Mouse (Mus musculus) midbrain, embryonic 13.5 days (tissue): Measurements from ENCODE around the gene Gstt4. TPM values are rescaled to one million over a fixed set of nuclear protein-coding genes. Genes with fewer than 3 reads are reported as not detected.

Experiments
- ATAC-seq: fragments of 200-750 bp; cut with Nextera tagmentation; 2 replicates; pipeline ENCODE4 v1.8.0; 2017; ENCODE audit warnings: mild to moderate bottlenecking, moderate TSS enrichment, moderate library complexity
- H3K27ac ChIP-seq: fragments of 300-500 bp; sonication (generic); 2 replicates; pipeline ENCODE4 v1.5.1; 2015; ENCODE audit warnings: inconsistent platforms, mild to moderate bottlenecking, moderate library complexity
- H3K27me3 ChIP-seq: fragments of 300-500 bp; sonication (generic); 2 replicates; pipeline ENCODE4 v1.6.1; 2015; ENCODE audit warnings: mild to moderate bottlenecking, inconsistent platforms
- H3K36me3 ChIP-seq: fragments of 300-500 bp; sonication (generic); 2 replicates; pipeline ENCODE4 v1.6.1; 2015; ENCODE audit warnings: mild to moderate bottlenecking, inconsistent platforms
- H3K4me1 ChIP-seq: fragments of 300-500 bp; sonication (generic); replicated peaks from 2 replicates; pipeline ENCODE4 v1.6.1; 2015; ENCODE audit warnings: inconsistent platforms
- H3K4me2 ChIP-seq: fragments of 300-500 bp; sonication (generic); replicated peaks from 2 replicates; pipeline ENCODE4 v1.6.1; 2015; ENCODE audit warnings: moderate library complexity, mild to moderate bottlenecking, inconsistent platforms
- H3K4me3 ChIP-seq: fragments of 300-500 bp; sonication (generic); replicated peaks from 2 replicates; pipeline ENCODE4 v1.5.1; 2015; ENCODE audit warnings: mild to moderate bottlenecking, inconsistent platforms
- H3K9ac ChIP-seq: fragments of 300-500 bp; sonication (generic); replicated peaks from 2 replicates; pipeline ENCODE4 v1.6.1; 2015; ENCODE audit warnings: mild to moderate bottlenecking, inconsistent platforms
- H3K9me3 ChIP-seq: fragments of 300-500 bp; sonication (generic); 2 replicates; pipeline ENCODE4 v1.6.1; 2016; ENCODE audit warnings: mild to moderate bottlenecking, inconsistent platforms
- WGBS: fragments of 180-500 bp; shearing (Covaris S2); methylation state at CpG from one replicate; pipeline ENCODE4 v1.1.7; 2015; 5-methylcytosine and 5-hydroxymethylcytosine counted together
- polyA plus RNA-seq: library from polyadenylated mRNA; unstranded; fragments of >200 nt; fragmentation: Nextera tagmentation; extraction: Ambion mirVana; gene quantifications from 2 replicates; pipeline ENCODE4 v1.2.1, GENCODE M21; 2015

Gene Gstt4
- polyA plus RNA-seq, 1 experiment from 2014 or later: not detected

DNA sequence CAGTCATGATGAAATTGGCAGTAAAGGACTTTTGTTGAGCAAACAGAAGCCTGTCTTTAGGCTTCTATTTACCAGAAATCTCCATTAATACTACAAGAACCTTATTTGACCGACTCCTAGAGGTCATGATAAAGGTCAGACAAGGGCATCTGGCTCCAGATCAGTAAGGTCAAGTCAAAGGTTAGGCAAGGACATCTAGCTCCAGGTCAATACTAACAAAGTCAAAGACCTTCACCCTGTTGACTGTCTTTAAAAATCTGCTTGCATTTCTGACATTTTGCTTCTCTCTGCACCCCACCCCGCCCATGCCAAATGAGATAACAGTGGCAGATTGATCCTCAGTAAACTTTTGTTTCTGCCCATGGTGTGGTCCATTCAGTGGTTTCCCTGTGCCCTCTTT lies 18.1 kb downstream of the Gstt4 start:
- no peaks in the 10 kb centered on the region for H3K36me3 ChIP-seq
- H3K4me1 ChIP-seq: no peaks in the 10 kb centered on the region
- no peaks in the 10 kb centered on the region for H3K9me3 ChIP-seq
- no peak overlapping the region for H3K27ac ChIP-seq
- no peak overlapping the region for H3K9ac ChIP-seq
- H3K4me2 ChIP-seq: no peak overlapping the region
- WGBS: 78% methylated on average over 2 of the region's 2 CpGs
- H3K4me3 ChIP-seq: no peak overlapping the region
- ATAC-seq: no peak
- no peaks in the 10 kb centered on the region; the same call in 1 of the 2 replicates for H3K27me3 ChIP-seq

DNA sequence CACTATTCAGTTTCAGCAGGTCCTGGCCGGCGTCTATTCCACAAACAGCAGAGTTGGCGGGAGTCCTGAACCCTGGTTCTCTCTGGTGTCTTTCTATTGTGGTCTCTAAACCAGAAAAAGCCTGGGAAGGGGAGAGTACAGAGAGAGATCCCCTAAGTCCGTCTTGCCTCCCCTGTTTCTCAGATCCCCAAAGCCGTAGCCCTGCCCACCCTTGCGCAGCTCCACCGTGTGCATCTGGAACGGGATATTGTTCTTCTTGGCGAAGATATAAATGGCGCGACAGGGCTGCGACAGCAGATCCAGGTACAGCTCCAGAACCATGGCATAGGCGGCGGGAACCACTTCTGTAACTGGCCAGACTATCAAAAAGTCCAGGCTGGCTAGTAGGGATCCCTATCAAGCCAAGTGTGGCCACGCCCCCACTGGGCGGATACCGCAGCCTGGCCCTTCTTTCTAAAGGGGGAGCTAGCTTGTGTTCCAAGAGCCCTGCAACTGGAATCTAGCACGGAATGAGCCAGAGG lies 24.1 kb downstream of the Gstt4 start, which contains the start of gene Gstt1:
TSS of gene Gstt1 (minus strand) at position 409 of the 521 bp plus-strand sequence.
- H3K9ac ChIP-seq: peak within 1 kb of the TSS; percentile 50
- peaks cover 15% of the 10 kb centered on the region for H3K4me1 ChIP-seq
- H3K4me2 ChIP-seq: peak within 1 kb of the TSS; percentile 66
- H3K27me3 ChIP-seq: peaks cover 6% of the 10 kb centered on the region; the same call in 1 of the 2 replicates
- H3K36me3 ChIP-seq: no peaks in the 10 kb centered on the region
- H3K27ac ChIP-seq: no peak within 1 kb of the TSS
- peak within 1 kb of the TSS; percentile 41 for H3K4me3 ChIP-seq
- WGBS: 1% methylated on average over 18 of the region's 18 CpGs
- no peaks in the 10 kb centered on the region for H3K9me3 ChIP-seq
- peak; percentile 53 for ATAC-seq

DNA sequence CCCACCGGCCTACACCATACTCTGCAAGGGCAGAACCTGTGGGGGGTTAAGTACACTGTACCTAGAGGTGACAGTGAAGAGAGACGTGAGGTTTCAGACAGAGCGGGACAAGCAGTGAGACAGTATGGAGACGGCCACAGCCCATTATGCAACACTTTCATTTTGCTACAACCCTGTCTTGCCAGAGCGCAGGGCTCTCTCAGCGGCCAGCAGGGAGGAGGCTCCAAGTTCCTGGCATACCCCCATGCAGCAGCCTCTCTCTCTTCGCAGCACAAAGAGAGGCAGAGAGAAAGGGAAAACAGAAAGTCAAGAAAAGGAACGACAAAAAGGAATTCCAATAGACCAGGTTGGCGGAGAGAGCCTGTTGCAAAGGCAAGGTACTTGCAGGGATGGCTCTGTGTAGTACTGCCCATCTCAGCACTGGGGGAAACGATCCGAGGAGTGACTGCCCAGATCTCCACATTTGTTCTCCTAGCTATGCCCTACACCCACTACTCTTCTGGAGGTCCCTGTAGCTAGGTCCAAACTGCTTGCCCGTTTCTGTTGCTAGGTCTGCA lies 24.6 kb downstream of the Gstt4 start:
- peak overlapping the region; percentile 66 for H3K4me2 ChIP-seq
- no peaks in the 10 kb centered on the region for H3K36me3 ChIP-seq
- H3K4me1 ChIP-seq: peaks cover 15% of the 10 kb centered on the region
- H3K27me3 ChIP-seq: peaks cover 6% of the 10 kb centered on the region; the same call in 1 of the 2 replicates
- 3% methylated on average over 12 of the region's 12 CpGs for WGBS
- H3K9me3 ChIP-seq: no peaks in the 10 kb centered on the region
- peak overlapping the region; percentile 41 for H3K4me3 ChIP-seq
- ATAC-seq: peak; percentile 77
- H3K9ac ChIP-seq: peak overlapping the region; percentile 50
- H3K27ac ChIP-seq: no peak overlapping the region

DNA sequence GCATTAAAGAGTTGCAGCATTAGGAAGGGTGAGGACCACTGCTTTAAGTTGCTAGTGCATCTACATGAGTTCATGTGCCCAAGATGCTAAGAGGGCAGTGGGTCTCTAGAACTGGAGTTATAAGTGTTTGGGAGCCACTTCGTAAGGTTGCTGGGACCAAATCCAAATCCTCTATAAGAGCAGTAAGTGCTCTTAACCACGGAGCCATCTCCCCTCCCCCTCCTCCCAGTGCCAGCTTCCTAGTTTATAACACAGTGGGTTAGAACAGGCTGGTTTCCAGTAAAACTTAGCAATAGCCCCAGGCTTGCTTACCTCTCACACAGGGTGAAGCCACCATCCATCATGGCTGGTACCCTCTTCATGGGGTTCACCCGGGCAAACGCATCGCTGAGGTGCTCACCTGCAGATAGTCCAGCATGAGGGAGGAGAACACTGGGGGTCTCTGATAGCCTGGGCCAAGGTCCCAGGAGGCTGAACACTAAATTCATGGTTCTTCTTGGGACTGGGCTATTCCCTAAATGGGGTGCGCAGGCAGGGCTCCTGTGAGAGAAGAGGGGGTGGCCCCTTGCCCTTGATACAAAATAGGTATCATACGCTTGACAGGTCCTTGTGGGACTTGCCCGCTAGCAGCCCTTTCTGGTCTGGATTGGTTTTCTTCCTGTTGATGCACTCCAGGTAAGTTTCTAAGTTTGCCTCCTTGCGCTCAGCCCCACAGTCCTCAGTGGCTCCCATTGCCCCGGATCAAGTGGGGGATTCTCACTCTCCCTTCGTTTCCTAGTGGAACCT lies 25.4 kb downstream of the Gstt4 start:
- WGBS: 49% methylated on average over 11 of the region's 11 CpGs
- H3K4me1 ChIP-seq: peaks cover 15% of the 10 kb centered on the region
- H3K4me2 ChIP-seq: peak overlapping the region; percentile 66
- H3K36me3 ChIP-seq: no peaks in the 10 kb centered on the region
- H3K9me3 ChIP-seq: no peaks in the 10 kb centered on the region
- H3K9ac ChIP-seq: no peak overlapping the region
- peaks cover 6% of the 10 kb centered on the region; the same call in 1 of the 2 replicates for H3K27me3 ChIP-seq
- H3K27ac ChIP-seq: no peak overlapping the region
- no peak for ATAC-seq
- peak overlapping the region; percentile 41 for H3K4me3 ChIP-seq

DNA sequence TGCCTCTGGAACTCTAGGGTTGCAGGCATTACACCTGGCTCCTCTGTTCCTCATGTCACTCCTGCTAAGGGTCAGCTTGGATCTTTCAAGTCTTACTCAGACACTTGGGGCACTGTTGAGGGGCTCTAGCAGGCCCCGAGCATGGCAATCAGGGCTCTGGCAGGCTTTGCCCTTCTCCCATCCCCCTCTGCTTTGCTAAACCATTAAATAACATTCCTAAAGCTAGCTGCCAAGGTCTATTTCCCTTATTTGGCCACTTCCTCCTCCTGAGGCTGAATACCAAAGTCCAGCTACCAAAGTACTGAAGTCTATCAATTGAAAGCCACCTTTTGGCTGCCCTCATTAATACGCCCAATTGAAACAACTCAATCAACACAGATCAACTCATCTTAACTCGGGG lies 27.5 kb downstream of the Gstt4 start:
- peaks cover 6% of the 10 kb centered on the region; the same call in 1 of the 2 replicates for H3K27me3 ChIP-seq
- 25% methylated on average over 3 of the region's 3 CpGs for WGBS
- no peaks in the 10 kb centered on the region for H3K9me3 ChIP-seq
- no peaks in the 10 kb centered on the region for H3K36me3 ChIP-seq
- H3K27ac ChIP-seq: no peak overlapping the region
- no peak overlapping the region for H3K9ac ChIP-seq
- peaks cover 18% of the 10 kb centered on the region for H3K4me1 ChIP-seq
- H3K4me2 ChIP-seq: no peak overlapping the region
- ATAC-seq: no peak
- no peak overlapping the region for H3K4me3 ChIP-seq

DNA sequence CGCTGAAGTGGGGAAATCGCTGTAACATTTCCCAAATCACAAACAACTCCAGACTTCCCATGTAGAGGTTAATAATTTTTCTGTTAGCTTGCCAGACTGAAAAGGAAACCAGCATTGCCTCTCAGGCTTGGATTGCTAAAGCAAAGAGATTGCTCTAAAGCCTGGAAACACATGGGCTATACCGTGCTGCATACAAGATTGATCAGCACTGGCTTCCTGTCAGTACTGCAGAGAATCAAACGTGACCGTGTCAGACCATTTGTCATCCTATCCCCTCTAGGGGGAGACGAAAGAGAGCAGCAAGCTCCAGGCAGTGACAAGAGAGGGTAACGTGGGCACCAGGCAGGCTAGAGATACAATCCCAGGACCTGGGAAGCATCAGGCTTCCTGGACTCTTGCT lies 31.6 kb downstream of the Gstt4 start:
- no peak overlapping the region for H3K9ac ChIP-seq
- WGBS: 24% methylated on average over 7 of the region's 7 CpGs

DNA sequence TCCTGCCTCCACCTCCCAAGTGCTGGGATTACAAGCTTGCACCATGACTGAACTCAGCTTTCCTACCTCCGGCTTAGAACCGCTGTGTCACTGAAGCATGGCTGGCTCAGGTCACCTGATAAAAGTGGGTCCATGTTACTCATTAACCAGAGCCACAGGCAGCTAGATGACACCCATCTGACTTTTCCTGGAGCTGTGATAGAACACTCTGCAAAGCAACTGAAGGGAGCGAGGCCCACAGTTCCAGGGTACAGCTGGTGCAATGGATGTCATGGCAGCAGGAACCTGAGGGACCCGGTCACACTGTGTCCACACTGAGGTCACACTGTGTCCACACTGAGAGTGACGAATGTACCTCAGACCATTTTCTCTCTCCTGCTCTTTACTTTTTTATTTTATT lies 32.5 kb downstream of the Gstt4 start:
- Histone ChIP-seq H3K9me3 (no peaks in the 10 kb centered on the region), H3K36me3 (no peaks in the 10 kb centered on the region)

More for the DNA sequence above, 31.6 kb downstream of the Gstt4 start:
- H3K4me2 ChIP-seq: no peak overlapping the region
- no peaks in the 10 kb centered on the region for H3K27me3 ChIP-seq
- no peaks in the 10 kb centered on the region for H3K36me3 ChIP-seq
- no peaks in the 10 kb centered on the region for H3K9me3 ChIP-seq
- no peak overlapping the region for H3K27ac ChIP-seq
- 0 out of 2 replicates have a peak, but pooled peaks cover 3% of the 10 kb centered on the region for H3K4me1 ChIP-seq
- ATAC-seq: no peak
- no peak overlapping the region for H3K4me3 ChIP-seq

DNA sequence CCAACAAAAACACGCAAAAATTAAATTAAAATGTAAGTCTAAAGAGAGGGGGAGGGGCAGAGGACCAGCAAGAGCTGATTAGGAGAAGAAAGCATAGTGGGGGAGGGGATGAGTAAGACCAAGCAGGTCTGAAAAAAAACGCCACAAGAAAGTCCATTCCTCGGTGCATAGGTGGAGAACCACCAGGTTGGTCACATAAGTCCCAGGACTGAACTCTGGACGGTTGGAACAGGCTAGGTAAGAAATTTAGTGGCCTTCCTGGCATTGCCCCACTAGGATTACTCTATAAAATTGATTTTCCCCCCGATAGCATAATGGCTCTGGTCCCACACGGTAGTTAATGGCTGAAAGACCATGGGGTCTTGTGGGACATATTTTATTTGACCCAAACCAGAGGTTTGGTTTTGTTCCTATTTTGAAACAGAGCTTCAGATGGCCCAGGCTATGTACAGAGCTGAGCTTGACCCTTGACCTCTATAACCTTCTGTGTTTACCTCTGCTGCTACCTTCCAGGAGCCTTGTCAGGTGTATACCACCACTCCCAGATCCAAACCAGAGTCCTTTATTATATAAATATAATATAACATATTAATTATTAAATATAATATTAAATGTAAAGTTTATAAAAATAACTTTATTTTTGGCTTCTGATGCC lies 33.1 kb downstream of the Gstt4 start:
- H3K4me2 ChIP-seq: no peak overlapping the region
- 85% methylated on average over 6 of the region's 6 CpGs for WGBS
- no peak overlapping the region for H3K27ac ChIP-seq
- H3K9me3 ChIP-seq: no peaks in the 10 kb centered on the region
- H3K4me3 ChIP-seq: no peak overlapping the region
- no peaks in the 10 kb centered on the region for H3K36me3 ChIP-seq
- H3K9ac ChIP-seq: no peak overlapping the region
- H3K4me1 ChIP-seq: 0 out of 2 replicates have a peak, but pooled peaks cover 3% of the 10 kb centered on the region
- no peak for ATAC-seq
- no peaks in the 10 kb centered on the region for H3K27me3 ChIP-seq

More for the DNA sequence above, 32.5 kb downstream of the Gstt4 start:
- no peak overlapping the region for H3K4me2 ChIP-seq
- no peak overlapping the region for H3K27ac ChIP-seq
- H3K9ac ChIP-seq: no peak overlapping the region
- H3K4me1 ChIP-seq: 0 out of 2 replicates have a peak, but pooled peaks cover 3% of the 10 kb centered on the region
- 95% methylated on average over 5 of the region's 5 CpGs for WGBS
- ATAC-seq: no peak
- no peaks in the 10 kb centered on the region for H3K27me3 ChIP-seq
- H3K4me3 ChIP-seq: no peak overlapping the region

DNA sequence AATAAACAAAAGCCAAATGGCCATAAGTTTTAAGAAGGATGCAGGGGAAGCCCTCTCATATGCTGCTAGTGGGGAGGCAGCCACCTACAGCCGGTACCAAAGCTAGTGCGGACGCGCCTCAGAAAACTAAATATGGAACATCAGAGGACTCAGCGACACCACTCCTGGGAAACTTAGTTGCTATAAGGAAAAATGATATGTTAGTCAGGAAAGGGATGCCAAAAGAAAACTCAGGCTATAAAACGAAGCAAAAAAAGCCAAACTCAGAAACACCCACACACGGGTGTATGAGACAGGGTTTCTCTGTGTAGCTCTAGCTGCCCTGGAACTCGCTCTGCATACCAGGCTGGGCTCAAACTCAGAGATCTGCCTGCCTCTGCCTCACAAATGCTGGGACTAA lies 34.1 kb downstream of the Gstt4 start:
- Histone ChIP-seq H3K4me3 (no peak overlapping the region), H3K4me1 (0 out of 2 replicates have a peak, but pooled peaks cover 3% of the 10 kb centered on the region), H3K9ac (no peak overlapping the region), H3K9me3 (no peaks in the 10 kb centered on the region), H3K27ac (no peak overlapping the region), H3K4me2 (no peak overlapping the region), H3K36me3 (no peaks in the 10 kb centered on the region), H3K27me3 (no peaks in the 10 kb centered on the region)
- WGBS: 96% methylated on average over 8 of the region's 8 CpGs
- no peak for ATAC-seq

DNA sequence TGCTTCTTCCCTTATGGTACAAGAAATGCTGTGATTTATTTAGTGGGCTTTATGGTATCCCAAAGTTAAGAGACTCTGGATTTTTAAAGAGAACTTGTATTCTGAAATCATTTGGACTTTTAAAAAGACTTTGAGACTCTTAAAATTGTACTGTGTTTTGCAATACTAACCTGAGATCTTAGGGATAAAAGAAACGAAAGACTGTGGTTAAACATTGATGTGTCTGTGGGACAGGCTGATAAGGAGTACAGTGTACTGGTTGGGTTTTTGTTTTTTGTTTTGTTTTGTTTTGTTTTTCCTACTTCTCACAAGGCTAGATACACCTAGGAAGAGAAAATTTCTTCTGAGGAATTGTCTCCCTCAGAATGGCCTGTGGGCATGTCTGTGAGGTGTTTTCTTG lies 36.9 kb downstream of the Gstt4 start:
- Histone ChIP-seq H3K9ac (no peak overlapping the region), H3K4me2 (no peak overlapping the region), H3K4me3 (no peak overlapping the region), H3K27me3 (peaks cover 24% of the 10 kb centered on the region), H3K27ac (no peak overlapping the region), H3K9me3 (no peaks in the 10 kb centered on the region), H3K4me1 (peaks cover 9% of the 10 kb centered on the region), H3K36me3 (no peaks in the 10 kb centered on the region)
- ATAC-seq: no peak
- 81% methylated on average over 1 of the region's 1 CpGs for WGBS

DNA sequence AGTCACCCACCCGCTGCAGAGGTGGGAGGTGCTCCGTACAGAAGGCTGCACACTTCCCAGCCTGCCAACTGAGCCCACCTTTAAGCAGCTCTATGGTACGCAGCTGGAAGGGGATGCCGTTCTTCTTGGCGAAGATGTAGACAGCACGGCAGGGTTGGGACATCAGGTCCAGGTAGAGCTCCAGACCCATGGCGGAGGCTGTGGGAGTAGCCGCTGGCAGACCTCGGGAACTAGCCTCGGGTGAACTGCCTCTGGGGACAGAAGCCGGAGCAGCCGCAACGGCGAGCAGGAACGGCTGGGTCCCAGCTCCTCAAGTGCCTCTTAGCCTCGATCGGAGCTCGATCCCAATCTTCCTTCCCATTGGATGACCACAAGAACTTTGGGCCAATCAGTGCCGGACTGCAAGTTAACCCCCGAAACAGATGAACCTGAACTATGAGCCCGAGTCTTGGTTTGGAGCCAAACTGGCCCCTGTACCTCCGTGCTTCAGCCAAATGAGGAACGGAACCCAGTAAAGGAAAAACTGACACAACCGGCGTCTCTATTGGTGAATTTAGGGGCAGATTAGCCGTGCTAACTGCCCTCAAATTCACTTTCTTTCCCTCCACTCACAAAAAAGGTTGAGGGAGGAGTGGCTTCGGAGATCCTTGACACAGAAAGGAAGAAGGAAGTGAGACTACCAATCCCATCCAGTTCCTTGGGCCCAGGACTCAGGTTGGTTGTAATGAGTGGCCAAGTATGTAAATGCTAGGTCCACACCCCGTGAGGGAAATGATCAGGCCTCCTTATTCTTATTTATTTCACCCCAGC lies 41.4 kb downstream of the Gstt4 start, which contains the start of the genes Gm20441 and Gstt3:
TSS of gene Gm20441 (minus strand) at position 186 of the 810 bp plus-strand sequence.
TSS of gene Gstt3 (minus strand) at position 646 of the 810 bp plus-strand sequence.
- ATAC-seq: 0 out of 2 replicates have a peak, but pooled peaks have one; percentile 48
- Histone ChIP-seq H3K4me1 (peaks cover 11% of the 10 kb centered on the region), H3K9me3 (no peaks in the 10 kb centered on the region)

More for the DNA sequence above, 41.4 kb downstream of the Gstt4 start, which contains the start of the genes Gm20441 and Gstt3:
- Histone ChIP-seq H3K4me2 (peak within 1 kb of the TSS; percentile 61), H3K27ac (no peak within 1 kb of the TSS), H3K27me3 (peaks cover 55% of the 10 kb centered on the region), H3K4me3 (peak within 1 kb of the TSS; percentile 35), H3K36me3 (no peaks in the 10 kb centered on the region), H3K9ac (peak within 1 kb of the TSS; percentile 47)
- WGBS: 1% methylated on average over 28 of the region's 28 CpGs
